Mouse (Mus musculus): ENCODE results near the gene Rnd2. TPM values are rescaled to one million over a fixed set of nuclear protein-coding genes. Genes with fewer than 3 reads are reported as not detected.

The Rnd2 gene
- polyA plus RNA-seq, 1 experiment: 28.1 TPM

GRCm38 (mm10) chr11:101454702-101455101 is 10.1 kb upstream of the Rnd2 start:
- H3K27ac ChIP-seq (ENCODE audit: insufficient read depth, low read depth, low read length): peak overlapping the region; percentile 76
- H3K4me1 ChIP-seq (ENCODE audit: control insufficient read depth, insufficient read depth, insufficient read length, low read length): peaks cover 26% of the 10 kb centered on the region; the same call in 1 of the 2 replicates
- no peak for TF ChIP-seq CTCF (IDR thresholded peaks at IDR 0.05; ENCODE audit: extremely low read depth, insufficient read length, insufficient replicate concordance, low read depth, low read length)
- no peak for TF ChIP-seq POLR2A (IDR thresholded peaks at IDR 0.05; ENCODE audit: low read depth, low read length)
- H3K27me3 ChIP-seq (ENCODE audit: control insufficient read depth, insufficient read depth, low read length): no peaks in the 10 kb centered on the region
- WGBS: 27% methylated on average over 6 of the region's 6 CpGs
- H3K4me3 ChIP-seq (ENCODE audit: low read depth, low read length): no peak overlapping the region
- H3K36me3 ChIP-seq (ENCODE audit: control insufficient read depth, insufficient read depth, low read length): peaks cover 35% of the 10 kb centered on the region

- TF ChIP-seq POLR2A (IDR thresholded peaks at IDR 0.05; ENCODE audit: low read depth, low read length) (no peak), CTCF (IDR thresholded peaks at IDR 0.05; ENCODE audit: extremely low read depth, insufficient read length, insufficient replicate concordance, low read depth, low read length) (no peak)
- no peak overlapping the region for H3K4me3 ChIP-seq (ENCODE audit: low read depth, low read length)
- no peaks in the 10 kb centered on the region for H3K27me3 ChIP-seq (ENCODE audit: control insufficient read depth, insufficient read depth, low read length)
- WGBS: 42% methylated on average over 7 of the region's 7 CpGs
- peaks cover 44% of the 10 kb centered on the region for H3K36me3 ChIP-seq (ENCODE audit: control insufficient read depth, insufficient read depth, low read length)
- H3K4me1 ChIP-seq (ENCODE audit: control insufficient read depth, insufficient read depth, insufficient read length, low read length): peaks cover 26% of the 10 kb centered on the region; the same call in 1 of the 2 replicates
- peak overlapping the region; percentile 76; the same call in 1 of the 2 replicates for H3K27ac ChIP-seq (ENCODE audit: insufficient read depth, low read depth, low read length)
Measured at GRCm38 (mm10) chr11:101455627-101456026, 9.2 kb upstream of the Rnd2 start.

GRCm38 (mm10) chr11:101457631-101458030 is 7.2 kb upstream of the Rnd2 start:
- no peaks in the 10 kb centered on the region for H3K27me3 ChIP-seq (ENCODE audit: control insufficient read depth, insufficient read depth, low read length)
- no peak overlapping the region for H3K27ac ChIP-seq (ENCODE audit: insufficient read depth, low read depth, low read length)
- WGBS: 92% methylated on average over 9 of the region's 9 CpGs
- H3K36me3 ChIP-seq (ENCODE audit: control insufficient read depth, insufficient read depth, low read length): peaks cover 60% of the 10 kb centered on the region
- peaks cover 25% of the 10 kb centered on the region for H3K4me1 ChIP-seq (ENCODE audit: control insufficient read depth, insufficient read depth, insufficient read length, low read length)
- TF ChIP-seq CTCF (IDR thresholded peaks at IDR 0.05; ENCODE audit: extremely low read depth, insufficient read length, insufficient replicate concordance, low read depth, low read length): no peak
- no peak for TF ChIP-seq POLR2A (IDR thresholded peaks at IDR 0.05; ENCODE audit: low read depth, low read length)
- no peak overlapping the region for H3K4me3 ChIP-seq (ENCODE audit: low read depth, low read length)

GRCm38 (mm10) chr11:101458217-101458616 is 6.6 kb upstream of the Rnd2 start:
- no peaks in the 10 kb centered on the region for H3K27me3 ChIP-seq (ENCODE audit: control insufficient read depth, insufficient read depth, low read length)
- TF ChIP-seq CTCF (IDR thresholded peaks at IDR 0.05; ENCODE audit: extremely low read depth, insufficient read length, insufficient replicate concordance, low read depth, low read length): no peak
- no peak for TF ChIP-seq POLR2A (IDR thresholded peaks at IDR 0.05; ENCODE audit: low read depth, low read length)
- peaks cover 22% of the 10 kb centered on the region for H3K4me1 ChIP-seq (ENCODE audit: control insufficient read depth, insufficient read depth, insufficient read length, low read length)
- 91% methylated on average over 12 of the region's 12 CpGs for WGBS
- peaks cover 60% of the 10 kb centered on the region for H3K36me3 ChIP-seq (ENCODE audit: control insufficient read depth, insufficient read depth, low read length)
- H3K27ac ChIP-seq (ENCODE audit: insufficient read depth, low read depth, low read length): no peak overlapping the region
- no peak overlapping the region for H3K4me3 ChIP-seq (ENCODE audit: low read depth, low read length)

- H3K27ac ChIP-seq (ENCODE audit: insufficient read depth, low read depth, low read length): no peak overlapping the region
Measured at GRCm38 (mm10) chr11:101459716-101460115, 5.1 kb upstream of the Rnd2 start.

GRCm38 (mm10) chr11:101460321-101460720 is 4.5 kb upstream of the Rnd2 start:
- Histone ChIP-seq H3K27me3 (ENCODE audit: control insufficient read depth, insufficient read depth, low read length) (no peaks in the 10 kb centered on the region), H3K27ac (ENCODE audit: insufficient read depth, low read depth, low read length) (no peak overlapping the region), H3K4me1 (ENCODE audit: control insufficient read depth, insufficient read depth, insufficient read length, low read length) (peaks cover 21% of the 10 kb centered on the region), H3K36me3 (ENCODE audit: control insufficient read depth, insufficient read depth, low read length) (peaks cover 59% of the 10 kb centered on the region), H3K4me3 (ENCODE audit: low read depth, low read length) (no peak overlapping the region)
- 88% methylated on average over 15 of the region's 15 CpGs for WGBS
- no peak for TF ChIP-seq CTCF (IDR thresholded peaks at IDR 0.05; ENCODE audit: extremely low read depth, insufficient read length, insufficient replicate concordance, low read depth, low read length)
- no peak for TF ChIP-seq POLR2A (IDR thresholded peaks at IDR 0.05; ENCODE audit: low read depth, low read length)

More at GRCm38 (mm10) chr11:101459716-101460115, 5.1 kb upstream of the Rnd2 start:
- no peak for TF ChIP-seq POLR2A (IDR thresholded peaks at IDR 0.05; ENCODE audit: low read depth, low read length)
- TF ChIP-seq CTCF (IDR thresholded peaks at IDR 0.05; ENCODE audit: extremely low read depth, insufficient read length, insufficient replicate concordance, low read depth, low read length): no peak
- 84% methylated on average over 6 of the region's 6 CpGs for WGBS
- peaks cover 23% of the 10 kb centered on the region for H3K4me1 ChIP-seq (ENCODE audit: control insufficient read depth, insufficient read depth, insufficient read length, low read length)
- H3K4me3 ChIP-seq (ENCODE audit: low read depth, low read length): no peak overlapping the region
- peaks cover 59% of the 10 kb centered on the region for H3K36me3 ChIP-seq (ENCODE audit: control insufficient read depth, insufficient read depth, low read length)
- H3K27me3 ChIP-seq (ENCODE audit: control insufficient read depth, insufficient read depth, low read length): no peaks in the 10 kb centered on the region

DNA sequence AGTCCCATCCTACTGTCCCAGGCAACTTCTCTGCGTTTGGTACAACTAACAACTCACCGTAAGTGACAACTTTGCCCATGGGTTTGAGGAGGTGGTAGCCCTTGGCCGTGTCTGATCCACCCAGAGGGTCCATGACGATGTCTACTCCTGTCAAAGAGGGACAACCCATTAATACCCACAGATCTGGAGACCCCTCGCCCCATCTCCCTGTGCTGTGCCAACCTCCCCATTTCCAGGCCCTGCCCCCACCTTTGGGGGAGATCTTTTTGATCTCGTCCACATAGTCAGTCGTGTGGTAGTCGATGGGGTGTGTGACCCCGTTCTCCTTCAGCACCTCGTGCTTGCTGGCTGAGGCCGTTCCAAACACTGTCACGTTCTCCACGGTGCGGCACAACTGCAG is 2.7 kb upstream of the Rnd2 start:
- Histone ChIP-seq H3K36me3 (ENCODE audit: control insufficient read depth, insufficient read depth, low read length) (peaks cover 51% of the 10 kb centered on the region), H3K27me3 (ENCODE audit: control insufficient read depth, insufficient read depth, low read length) (no peaks in the 10 kb centered on the region), H3K4me1 (ENCODE audit: control insufficient read depth, insufficient read depth, insufficient read length, low read length) (peaks cover 15% of the 10 kb centered on the region), H3K27ac (ENCODE audit: insufficient read depth, low read depth, low read length) (no peak overlapping the region), H3K4me3 (ENCODE audit: low read depth, low read length) (no peak overlapping the region)
- TF ChIP-seq POLR2A (IDR thresholded peaks at IDR 0.05; ENCODE audit: low read depth, low read length) (no peak), CTCF (IDR thresholded peaks at IDR 0.05; ENCODE audit: extremely low read depth, insufficient read length, insufficient replicate concordance, low read depth, low read length) (no peak)
- WGBS: 82% methylated on average over 14 of the region's 14 CpGs

Data from small intestine, adult 2 months (tissue).